Mouse (Mus musculus) inflammation-experienced regulatory T-cells, adult 6 months (primary cell): ENCODE data around the gene Vmn1r195. TPM values are rescaled to one million over a fixed set of nuclear protein-coding genes. Genes with fewer than 3 reads are reported as not detected.
"Not testable (repeated sequence)": the region's sequence is repeated elsewhere in the genome, so short reads cannot be mapped to it uniquely, and the experiment has no call there.

Source experiments
- ATAC-seq: one replicate; pipeline ENCODE4 v1.8.0; 2017
- polyA plus RNA-seq, 3 experiments: library from polyadenylated mRNA; unstranded; fragments of 100-300 nt; shearing (Covaris generic); gene quantifications; one replicate each; pipeline ENCODE4 v1.2.1; 2017

The Vmn1r195 gene
- polyA plus RNA-seq: not detected

DNA sequence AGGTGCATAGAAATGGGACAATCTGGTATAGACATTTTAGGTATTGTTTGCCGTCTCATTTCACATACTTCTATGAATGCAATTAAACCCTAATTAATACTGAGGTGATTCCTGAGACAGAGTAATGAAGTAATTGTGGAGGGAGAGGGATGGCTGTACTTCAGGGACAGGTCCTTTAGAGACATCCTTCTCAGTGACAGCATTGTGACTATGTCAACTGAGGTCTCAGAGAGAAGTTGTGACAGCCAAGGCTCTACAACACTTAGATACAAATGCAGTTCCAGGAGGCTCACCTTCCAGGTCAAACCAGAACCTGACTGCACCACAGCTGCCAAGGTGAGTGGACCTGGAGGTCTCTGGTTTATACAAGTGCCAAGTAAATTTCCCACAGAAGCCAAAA is at the start of gene Vmn1r195:
TSS of gene Vmn1r195 (plus strand) at position 301 of the 400 bp plus-strand sequence.
- ATAC-seq: not testable (repeated sequence)

DNA sequence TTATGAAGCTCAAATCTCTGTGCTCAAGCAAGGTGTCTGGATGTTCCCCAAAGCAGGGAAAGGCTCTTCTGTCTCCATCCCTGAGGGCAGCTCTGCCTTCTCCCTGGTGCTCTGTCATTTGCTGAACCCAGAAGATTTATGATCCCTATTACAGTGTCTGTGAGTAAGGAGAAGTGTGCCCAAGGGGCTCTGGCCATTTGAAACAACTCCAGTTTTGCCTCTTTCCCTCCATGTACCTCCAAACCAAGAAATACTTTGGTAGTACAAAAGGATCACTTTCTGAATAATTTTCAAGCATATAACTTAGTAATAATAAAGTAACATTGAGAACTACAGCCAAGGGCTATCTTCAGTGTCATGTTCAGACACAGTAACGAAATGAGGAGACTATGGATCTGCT is 47.3 kb upstream of the Vmn1r195 start, which contains the start of gene Vmn1r193:
TSS of gene Vmn1r193 (minus strand) at position 101 of the 400 bp plus-strand sequence.
- not testable (repeated sequence) for ATAC-seq

DNA sequence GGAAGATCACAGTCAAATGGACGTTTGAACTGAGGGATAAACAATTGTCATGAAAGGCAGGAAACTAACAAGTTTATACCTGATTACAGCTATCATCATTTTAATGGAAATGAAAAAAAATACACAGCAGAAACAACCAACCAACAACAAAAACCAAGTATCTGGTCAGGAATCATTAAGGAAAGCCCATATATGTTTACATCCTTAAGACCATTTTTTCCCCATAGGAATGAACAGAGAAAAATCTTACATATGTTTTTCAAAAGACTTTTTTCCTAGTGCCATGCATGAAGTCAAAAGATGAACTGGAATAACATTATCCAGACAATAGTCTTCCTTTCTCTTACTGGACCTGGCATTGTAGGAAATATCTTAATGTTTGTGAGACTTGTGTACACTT is 26.4 kb upstream of the Vmn1r195 start, which contains the start of gene Vmn1r194:
TSS of gene Vmn1r194 (plus strand) at position 301 of the 400 bp plus-strand sequence.
- ATAC-seq: no peak

GRCm38 (mm10) chr13:22271721-22272120 is 1.4 kb downstream of the Vmn1r195 start:
- no peak for ATAC-seq

GRCm38 (mm10) chr13:22284578-22284977 is 14.3 kb downstream of the Vmn1r195 start:
- no peak for ATAC-seq

- ATAC-seq: no peak
Observed at GRCm38 (mm10) chr13:22289620-22290019, 19.3 kb downstream of the Vmn1r195 start, which contains the start of gene Vmn1r196. Vmn1r196 (plus strand) TSS chr13:22289920.

- ATAC-seq: not testable (repeated sequence)
Observed at GRCm38 (mm10) chr13:22308075-22308474, 37.8 kb downstream of the Vmn1r195 start.

GRCm38 (mm10) chr13:22315361-22315760 is 45.0 kb downstream of the Vmn1r195 start:
- no peak for ATAC-seq

- no peak for ATAC-seq
Observed at GRCm38 (mm10) chr13:22317366-22317765, 47.0 kb downstream of the Vmn1r195 start.

GRCm38 (mm10) chr13:22320091-22320490 is 49.8 kb downstream of the Vmn1r195 start:
- ATAC-seq: no peak

DNA sequence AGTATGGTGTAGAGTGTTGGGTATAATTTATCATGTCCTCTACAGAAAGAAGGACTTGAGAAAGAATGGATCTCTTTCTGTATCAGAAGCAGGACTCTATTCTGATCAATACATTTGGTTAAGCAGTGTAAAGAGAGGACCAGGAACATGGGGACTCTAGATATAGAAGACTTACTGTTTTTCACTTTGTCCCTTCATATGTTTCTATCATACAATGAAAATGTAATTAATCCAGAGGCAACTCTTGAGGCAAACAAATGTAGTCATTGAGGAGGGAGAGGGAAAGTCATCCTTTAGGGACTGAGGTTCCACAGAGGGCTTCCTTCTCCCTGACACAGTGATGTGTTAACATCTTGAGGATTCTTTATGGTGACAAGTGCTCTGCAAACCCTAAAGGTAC is 54.0 kb downstream of the Vmn1r195 start, which contains the start of gene Vmn1r197:
TSS of gene Vmn1r197 (plus strand) at position 301 of the 400 bp plus-strand sequence.
- no peak for ATAC-seq

Other genes with a start within 250 kb of the Vmn1r195 start
- 100 to 1,000 TPM in 1 of 3 experiments, 10 to 100 TPM in 1, not detected in 1; 52.3 to 507 TPM for gene Hist1h2ah, start 235.0 kb upstream of the Vmn1r195 start, polyA plus RNA-seq
- gene Hist1h2bk, start 234.7 kb upstream of the Vmn1r195 start, polyA plus RNA-seq: 1 to 10 TPM in 2 of 3 experiments, not detected in 1; 2.2 to 9.9 TPM
- 10 to 100 TPM in 1 of 3 experiments, 1 to 10 TPM in 2; 4.1 to 18.5 (median 6.5) TPM for gene Hist1h4i, start 229.2 kb upstream of the Vmn1r195 start, polyA plus RNA-seq
- gene Hist1h2ag, start 227.6 kb upstream of the Vmn1r195 start, polyA plus RNA-seq: 1 to 10 TPM in 2 of 3 experiments, not detected in 1; 3.9 to 4.5 TPM
- gene Hist1h2bj, start 227.3 kb upstream of the Vmn1r195 start, polyA plus RNA-seq: 10 to 100 TPM in 1 of 3 experiments, 1 to 10 TPM in 2; 1.8 to 10.3 (median 6.6) TPM
- gene Vmn1r188, start 186.1 kb upstream of the Vmn1r195 start, polyA plus RNA-seq: under 1 TPM in 1 of 3 experiments, not detected in 2; 0.07 TPM
- gene Vmn1r189, start 164.7 kb upstream of the Vmn1r195 start, polyA plus RNA-seq: not detected
- gene Vmn1r191, start 86.6 kb upstream of the Vmn1r195 start, polyA plus RNA-seq: under 1 TPM in 1 of 3 experiments, not detected in 2; 0.13 TPM
- gene Vmn1r192, start 79.4 kb upstream of the Vmn1r195 start, polyA plus RNA-seq: not detected
- under 1 TPM in 1 of 3 experiments, not detected in 2; 0.13 TPM for gene Vmn1r193, start 47.4 kb upstream of the Vmn1r195 start, polyA plus RNA-seq
- not detected for gene Vmn1r194, start 26.3 kb upstream of the Vmn1r195 start, polyA plus RNA-seq
- gene Vmn1r196, start 19.4 kb downstream of the Vmn1r195 start, polyA plus RNA-seq: not detected
- gene Vmn1r197, start 54.1 kb downstream of the Vmn1r195 start, polyA plus RNA-seq: under 1 TPM in 1 of 3 experiments, not detected in 2; 0.08 TPM
- gene Vmn1r198, start 79.8 kb downstream of the Vmn1r195 start, polyA plus RNA-seq: not detected
- gene Vmn1r199, start 109.3 kb downstream of the Vmn1r195 start, polyA plus RNA-seq: not detected
- gene Vmn1r200, start 119.9 kb downstream of the Vmn1r195 start, polyA plus RNA-seq: not detected
- gene Vmn1r201, start 201.4 kb downstream of the Vmn1r195 start, polyA plus RNA-seq: under 1 TPM in 1 of 3 experiments, not detected in 2; 0.07 TPM
- not detected for gene Vmn1r202, start 234.9 kb downstream of the Vmn1r195 start, polyA plus RNA-seq
- under 1 TPM in 2 of 3 experiments, not detected in 1; 0.17 to 0.18 TPM for gene Vmn1r203, start 247.6 kb downstream of the Vmn1r195 start, polyA plus RNA-seq